Mouse (Mus musculus) layer of hippocampus, adult 2 months (tissue): Measurements from ENCODE around the gene Mycn. TPM values are rescaled to one million over a fixed set of nuclear protein-coding genes. Genes with fewer than 3 reads are reported as not detected.
A peak's percentile ranks its signal among the peaks of the same experiment; 100 is the strongest.

ENCODE experiments used
- DNase-seq, 2 experiments: peaks; one replicate each; pipeline ENCODE4 v3.0.0; 2022; ENCODE audit warnings: low spot score in 2 of 2
- H3K27ac ChIP-seq: fragments of 200-600 bp; 2 replicates; pipeline ENCODE4 v1.8.1; 2022
- H3K4me3 ChIP-seq: fragments of 200-600 bp; 2 replicates; pipeline ENCODE4 v1.8.1; 2022; ENCODE audit warnings: mild to moderate bottlenecking
- CTCF ChIP-seq: fragments of 200-600 bp; conservative IDR thresholded peaks from 2 replicates; pipeline ENCODE4 v1.8.1; 2022; ENCODE audit warnings: antibody characterized with exemption, mild to moderate bottlenecking, moderate library complexity
- long read RNA-seq, 2 experiments: library from polyadenylated mRNA; stranded (forward); transcript quantifications; one replicate each; pipeline ENCODE4 v2.0.0; 2021; ENCODE audit warnings: borderline mapping rate in 2 of 2
- total RNA-seq, 2 experiments: library from RNA; stranded (reverse); gene quantifications; 2 replicates each; pipeline ENCODE4 v1.2.3; 2021

Mycn gene
- 1 to 10 TPM; 8.7 to 9.2 TPM for total RNA-seq
- long read RNA-seq, experiment 1, transcript Mycn-201 (3 exons, 2,674 nt): major isoform, 9 of 12 reads
- long read RNA-seq, experiment 1, partial matches to known transcripts: 1 of 12 reads
- long read RNA-seq, experiment 1, other reads (novel, unspliced or antisense): 0 of 12 reads
- long read RNA-seq, experiment 2, transcript Mycn-201 (3 exons, 2,674 nt): major isoform, 18 of 19 reads
- long read RNA-seq, experiment 2, partial matches to known transcripts: 0 of 19 reads
- long read RNA-seq, experiment 2, other reads (novel, unspliced or antisense): 0 of 19 reads

DNA sequence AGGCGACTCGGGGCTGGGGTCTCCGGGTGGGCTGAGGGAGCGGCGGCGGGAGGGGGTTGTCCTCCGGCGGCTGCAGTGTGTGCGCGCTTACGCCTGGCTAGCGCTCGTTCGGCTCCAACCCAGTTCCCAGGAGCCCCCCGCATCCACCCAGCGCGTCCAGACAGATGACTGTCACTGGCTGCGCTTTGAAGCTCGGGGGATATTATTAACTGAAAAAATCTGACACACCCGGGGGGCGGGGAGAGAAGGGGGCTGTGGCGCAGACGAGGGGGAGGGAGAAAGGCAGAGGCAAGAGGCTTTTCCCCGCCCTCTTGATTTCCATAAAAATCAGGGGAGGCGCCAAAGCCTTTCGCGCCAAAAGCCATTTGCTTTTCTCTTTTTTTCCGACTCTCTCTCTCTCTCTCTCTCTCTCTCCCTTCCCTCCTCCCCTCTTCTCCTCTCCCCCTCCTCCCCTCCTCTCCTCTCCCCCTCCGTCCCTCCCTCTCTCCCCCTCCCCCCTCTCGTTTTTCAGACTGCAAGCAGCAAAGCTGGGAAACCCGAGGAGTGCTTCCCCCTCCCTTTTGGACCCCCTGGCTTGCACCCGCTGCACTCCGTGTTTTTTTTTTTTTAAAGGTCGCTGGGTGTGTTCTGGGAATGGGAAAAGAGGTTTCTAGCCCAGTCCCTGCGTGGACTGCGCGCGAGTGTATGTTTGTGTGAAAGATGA, at the start of gene Mycn:
Gene Mycn (minus strand): TSS at position 254 of the 703 bp plus-strand sequence.
- DNase-seq: peak; percentile 83 to 88
- Histone ChIP-seq H3K4me3 (peak within 1 kb of the TSS; percentile 76), H3K27ac (peak within 1 kb of the TSS; percentile 92)
- no peak for TF ChIP-seq CTCF

DNA sequence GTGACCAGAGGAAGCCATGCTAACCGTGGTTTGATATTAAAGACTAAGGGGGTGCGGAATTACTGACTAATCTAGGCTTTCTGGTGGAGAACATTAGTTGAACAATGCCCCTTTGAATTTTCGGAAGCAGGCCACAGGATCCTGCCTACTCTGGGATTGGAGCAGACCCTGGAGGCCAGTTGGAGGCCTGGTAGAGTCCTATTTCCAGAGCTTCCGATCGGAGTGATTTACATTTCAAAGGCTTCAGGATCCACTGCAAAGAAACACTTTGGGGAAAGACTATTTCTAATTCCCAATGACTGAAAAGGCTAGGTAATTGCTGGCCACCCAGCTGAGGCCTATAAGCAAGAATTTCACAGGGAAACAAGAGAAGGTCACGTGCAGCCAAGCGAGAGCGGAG, 45.7 kb upstream of the Mycn start:
- Histone ChIP-seq H3K27ac (no peak overlapping the region), H3K4me3 (no peak overlapping the region)
- no peak for TF ChIP-seq CTCF
- DNase-seq: no peak

DNA sequence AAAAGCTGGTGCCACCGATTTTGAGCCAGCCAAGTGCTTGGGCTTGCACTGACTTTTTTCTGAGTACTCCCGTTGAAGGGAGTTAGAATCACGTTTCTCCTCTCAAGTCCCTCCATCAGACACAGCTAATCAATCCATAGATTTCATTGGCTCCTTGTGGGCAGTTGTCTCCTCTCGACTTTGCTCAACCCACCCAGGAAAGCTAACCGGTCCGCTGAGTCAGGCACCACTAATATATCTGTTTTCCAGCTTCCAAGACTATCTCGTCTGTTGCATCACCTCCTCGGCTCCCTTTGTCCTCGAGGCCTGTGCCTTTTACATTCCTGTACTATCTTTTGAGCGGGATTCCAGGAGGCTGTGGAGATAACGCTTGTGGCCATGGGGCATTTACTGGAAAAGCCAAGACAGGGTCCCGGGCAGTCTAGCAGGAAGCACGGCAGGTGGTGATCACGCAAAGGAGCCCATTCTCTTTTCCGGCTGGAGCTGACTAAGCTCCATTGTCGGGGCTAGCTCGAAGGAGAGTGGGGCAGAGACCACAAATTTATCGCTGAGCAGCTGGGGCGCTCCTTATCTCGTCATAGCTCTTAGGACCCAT, 45.0 kb upstream of the Mycn start:
- H3K4me3 ChIP-seq: no peak overlapping the region
- H3K27ac ChIP-seq: no peak overlapping the region
- TF ChIP-seq CTCF: no peak
- no peak for DNase-seq

DNA sequence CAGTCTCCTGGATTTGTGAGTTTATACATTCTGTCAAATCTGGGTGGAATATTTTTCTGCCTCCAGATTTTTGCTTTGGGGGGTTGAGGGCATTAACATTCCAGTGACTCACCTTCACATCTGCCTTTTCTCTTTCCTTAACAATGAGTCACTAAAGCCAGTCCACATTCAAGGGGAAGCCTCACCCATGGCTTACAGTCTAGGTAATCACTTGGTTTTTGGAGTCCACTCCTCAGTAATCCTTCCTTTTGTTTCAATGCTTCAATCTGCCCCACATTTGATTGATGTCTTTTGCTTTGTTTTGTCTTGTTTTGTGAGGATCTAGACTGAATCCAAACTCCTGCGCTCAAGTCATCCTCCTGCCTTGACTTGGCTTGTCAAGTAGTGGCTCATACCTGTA, 41.3 kb upstream of the Mycn start:
- no peak overlapping the region for H3K4me3 ChIP-seq
- H3K27ac ChIP-seq: no peak overlapping the region
- DNase-seq: no peak
- no peak for TF ChIP-seq CTCF

DNA sequence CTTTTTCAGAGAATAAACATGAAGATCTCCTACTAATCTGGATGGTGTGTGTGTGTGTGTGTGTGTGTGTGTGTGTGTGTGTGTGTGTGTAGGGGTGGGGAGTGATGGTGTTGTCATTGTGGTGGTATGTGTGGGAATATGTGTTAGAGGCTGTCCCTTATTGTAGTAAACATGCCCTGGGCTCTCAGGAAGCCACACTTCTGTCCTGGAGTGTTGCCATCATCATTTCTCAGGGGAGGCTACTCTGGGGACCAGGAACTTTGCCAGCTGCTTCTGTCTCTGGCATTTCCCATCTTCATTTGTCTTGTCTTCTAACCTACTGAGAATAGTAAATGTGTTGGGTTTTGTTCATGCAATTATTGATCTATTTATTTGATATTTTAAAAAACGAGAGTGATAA, 33.7 kb upstream of the Mycn start:
- no peak for TF ChIP-seq CTCF
- Histone ChIP-seq H3K27ac (no peak overlapping the region), H3K4me3 (no peak overlapping the region)
- DNase-seq: no peak

DNA sequence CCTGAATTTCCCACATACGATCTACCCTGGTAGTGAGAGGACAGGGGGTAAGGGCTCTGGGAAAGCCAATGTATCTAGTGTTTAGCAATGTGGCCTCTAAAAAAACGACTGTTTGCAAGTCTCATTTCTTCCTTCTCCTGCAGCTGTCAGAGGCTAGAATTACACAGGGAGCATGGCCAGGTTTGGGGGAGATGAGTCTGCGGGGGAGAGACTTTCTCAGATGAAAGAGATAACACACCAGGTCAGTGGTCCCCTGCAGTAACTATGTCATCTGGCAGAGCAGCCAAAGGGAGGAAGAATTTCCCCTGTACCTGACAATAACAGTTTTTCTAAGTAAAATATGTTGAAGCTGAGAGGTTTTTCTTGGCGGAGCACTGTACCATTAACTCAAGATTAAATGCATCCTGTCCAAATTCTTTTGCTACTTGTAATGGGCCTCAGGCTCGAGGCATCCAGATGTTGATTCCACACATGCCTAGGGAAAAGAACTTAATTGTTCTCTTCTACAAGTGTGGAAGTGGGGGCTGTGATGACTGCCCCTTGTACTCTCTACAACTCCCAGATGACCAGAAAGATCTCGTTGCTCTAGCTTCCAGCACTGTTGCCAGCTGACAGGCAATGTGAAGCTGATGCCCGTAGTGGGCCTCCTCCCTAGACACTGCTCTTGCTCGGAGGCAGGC, 31.2 kb upstream of the Mycn start:
- no peak for TF ChIP-seq CTCF
- Histone ChIP-seq H3K4me3 (no peak overlapping the region), H3K27ac (no peak overlapping the region)
- no peak for DNase-seq

DNA sequence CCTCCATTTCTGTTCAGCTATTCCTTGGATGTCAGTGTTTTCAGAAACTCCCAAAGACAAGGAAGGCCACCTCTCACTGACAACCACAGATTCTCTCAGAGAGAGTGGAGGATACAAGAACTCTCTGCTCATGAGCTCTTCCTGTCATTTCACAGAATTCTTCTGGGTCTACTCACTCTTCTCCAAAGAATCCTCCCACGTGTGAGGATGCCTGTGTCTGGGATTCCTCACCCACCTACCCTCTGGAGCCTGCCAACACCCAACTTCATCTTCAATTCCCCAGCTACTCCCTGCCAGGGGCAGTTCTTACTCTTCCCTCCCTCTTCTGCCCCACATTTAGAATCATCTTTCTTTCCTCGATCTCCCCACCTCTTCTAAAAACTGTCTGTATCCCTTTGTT, 26.2 kb upstream of the Mycn start:
- H3K27ac ChIP-seq: no peak overlapping the region
- TF ChIP-seq CTCF: no peak
- no peak overlapping the region for H3K4me3 ChIP-seq
- DNase-seq: no peak

DNA sequence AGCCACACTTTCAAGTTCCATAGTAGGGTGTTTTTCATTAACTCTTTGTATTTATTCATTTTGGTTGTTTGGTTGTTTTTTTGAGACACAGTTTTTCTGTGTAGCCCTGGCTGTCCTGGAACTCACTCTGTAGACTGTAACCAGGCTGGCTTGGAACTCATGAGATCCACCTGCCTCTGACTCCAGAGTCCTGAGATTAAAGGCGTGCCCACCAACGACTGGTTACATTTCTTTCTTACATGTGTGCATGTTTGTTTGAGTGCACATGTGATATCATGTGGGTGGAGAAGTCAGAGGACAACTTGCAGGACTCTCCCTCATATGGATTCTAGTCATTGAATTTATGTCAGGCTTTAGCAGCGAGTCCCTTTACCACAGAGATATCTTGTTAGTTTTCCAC, 23.1 kb upstream of the Mycn start:
- H3K4me3 ChIP-seq: no peak overlapping the region
- TF ChIP-seq CTCF: no peak
- no peak for DNase-seq
- no peak overlapping the region for H3K27ac ChIP-seq

DNA sequence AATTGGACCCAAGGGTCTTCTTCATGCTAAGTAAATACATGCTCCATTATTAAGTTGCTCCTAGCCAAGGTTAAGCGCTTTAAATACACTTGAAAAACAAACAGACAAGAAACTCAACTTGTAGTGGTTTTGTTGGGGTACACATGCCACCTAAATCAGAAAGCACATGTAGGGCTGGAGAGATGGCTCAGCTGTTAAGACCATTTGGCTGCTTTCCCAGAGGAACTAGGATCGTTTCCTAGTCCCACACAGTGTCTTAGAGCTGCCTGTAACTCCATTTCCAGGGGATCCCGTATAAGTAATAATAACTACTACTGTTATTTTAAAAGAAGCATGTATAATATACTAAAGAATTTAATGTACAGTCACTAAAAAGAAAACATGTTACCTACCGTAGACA, 5.9 kb upstream of the Mycn start:
- DNase-seq: no peak
- H3K27ac ChIP-seq: no peak overlapping the region
- no peak for TF ChIP-seq CTCF

DNA sequence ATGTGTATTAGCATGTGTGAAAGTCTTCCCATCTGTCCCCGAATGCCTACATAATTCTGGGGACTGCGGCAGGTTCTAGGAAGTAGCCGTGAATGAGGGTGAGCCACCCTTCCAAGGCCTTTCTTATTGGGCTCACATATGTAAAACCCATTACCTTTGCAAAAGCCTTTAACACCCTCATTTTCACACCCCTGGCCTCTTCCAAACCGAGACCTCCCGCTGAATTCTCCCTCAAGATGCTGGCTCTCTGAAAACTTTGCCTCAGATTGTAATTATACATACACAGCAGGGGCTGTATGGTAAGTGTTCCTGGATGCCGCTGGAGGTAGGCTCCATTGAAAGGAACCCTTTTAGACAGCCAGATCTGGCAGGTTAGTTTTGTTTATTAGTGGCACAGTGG, 1.6 kb upstream of the Mycn start:
- Histone ChIP-seq H3K4me3 (no peak overlapping the region), H3K27ac (no peak overlapping the region)
- no peak for DNase-seq
- TF ChIP-seq CTCF: no peak

More for the DNA sequence above, 5.9 kb upstream of the Mycn start:
- no peak overlapping the region for H3K4me3 ChIP-seq

DNA sequence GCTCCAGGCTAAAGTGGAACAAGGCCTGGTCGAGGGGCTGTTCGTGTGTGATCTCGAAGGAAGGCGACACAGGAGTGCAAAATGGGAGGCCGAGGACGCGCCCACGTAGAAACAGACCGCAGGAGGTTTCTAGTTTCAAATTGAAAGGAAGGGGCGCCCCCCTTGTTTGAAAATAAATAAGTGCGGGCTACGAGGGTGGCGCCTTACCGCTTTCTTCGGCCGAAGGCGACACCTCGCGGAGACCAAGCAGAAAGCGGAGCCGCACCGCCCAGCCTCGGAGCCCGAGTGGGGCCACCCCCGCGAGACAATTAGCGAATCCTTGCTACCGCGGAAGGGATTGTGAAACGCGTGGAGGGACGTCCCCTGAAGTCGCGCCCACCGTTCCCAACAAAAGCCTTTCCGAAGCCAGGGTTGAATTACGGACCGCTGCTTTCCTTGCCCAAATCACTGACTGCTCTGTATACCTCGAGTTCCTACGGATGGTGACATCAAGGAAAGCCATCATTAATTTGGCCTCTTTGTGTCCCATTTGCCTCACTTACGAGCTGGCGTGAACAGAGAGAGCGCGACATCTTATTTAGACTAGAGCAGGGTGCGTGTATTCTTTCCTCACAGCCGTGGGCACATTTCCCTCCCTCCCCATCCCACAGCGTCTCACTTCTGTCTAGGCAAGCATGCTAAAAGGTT, 793 bp upstream of the Mycn start:
- Histone ChIP-seq H3K4me3 (peak overlapping the region; percentile 76), H3K27ac (peak overlapping the region; percentile 82)
- TF ChIP-seq CTCF: peak; percentile 91
- DNase-seq: peak; percentile 88 to 91

DNA sequence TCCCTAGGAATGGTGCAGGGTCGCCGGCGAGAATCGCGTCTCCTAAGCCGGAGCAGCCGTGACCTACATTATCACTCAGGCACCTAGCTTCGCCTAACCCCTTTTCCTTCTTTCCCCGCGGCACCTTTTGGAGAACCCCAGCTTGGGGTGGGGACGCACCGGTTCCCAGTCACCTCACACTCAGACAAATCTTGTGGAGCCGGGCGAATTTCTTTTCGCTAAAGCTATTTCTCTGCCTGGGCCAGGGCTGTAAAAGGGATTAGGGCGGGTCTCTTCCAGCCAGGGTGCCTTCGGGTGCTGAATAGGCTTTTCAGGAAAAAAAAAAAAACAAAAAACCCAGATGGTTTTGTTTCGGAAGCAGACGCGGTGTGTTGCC, 597 bp downstream of the Mycn start:
- peak overlapping the region; percentile 92 for H3K27ac ChIP-seq
- DNase-seq: no peak
- TF ChIP-seq CTCF: no peak
- peak overlapping the region; percentile 76 for H3K4me3 ChIP-seq

DNA sequence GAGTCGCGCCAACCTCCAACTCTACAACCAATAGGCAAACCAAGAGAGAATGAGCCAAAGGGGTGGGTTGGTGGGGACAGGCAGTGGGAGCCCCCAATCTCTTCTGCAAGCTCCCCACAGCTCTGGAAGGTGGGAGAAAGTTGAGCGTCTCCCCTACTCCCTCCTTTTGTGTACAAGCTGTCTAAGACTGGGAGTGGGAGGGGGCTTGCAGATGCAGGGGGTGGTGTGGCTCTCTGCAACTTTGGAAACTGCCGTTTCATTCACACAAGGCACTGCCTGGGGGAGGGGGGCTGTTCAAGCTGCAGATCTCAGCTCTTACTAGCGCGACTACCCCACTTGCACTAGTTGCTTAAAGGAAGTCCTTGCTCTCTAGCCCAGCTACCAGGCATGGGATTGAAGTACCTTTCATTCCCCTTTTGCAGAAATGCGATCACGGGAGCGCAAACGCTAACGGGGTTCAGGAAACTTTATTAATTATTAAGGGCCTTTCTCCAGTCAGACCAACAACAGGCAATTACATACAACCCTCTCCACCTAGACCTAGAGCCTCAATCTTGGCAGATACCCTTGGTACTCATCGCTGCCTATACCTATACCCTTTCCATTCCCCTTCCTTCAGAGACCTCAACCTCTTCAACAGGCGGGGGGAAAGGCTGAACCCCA, 1.1 kb downstream of the Mycn start:
- DNase-seq: peak; percentile 16 to 18
- no peak for TF ChIP-seq CTCF
- peak overlapping the region; percentile 92 for H3K27ac ChIP-seq
- H3K4me3 ChIP-seq: peak overlapping the region; percentile 76
